Mouse (Mus musculus) cortical plate, adult 2 months (tissue): ENCODE measurements around the gene Lrrc74b.

Experiments used
- CTCF ChIP-seq: fragments of 200-500 bp; IDR thresholded peaks from 2 replicates; pipeline ENCODE4 v1.5.1; 2011; ENCODE audit warnings: mild to moderate bottlenecking, control low read depth, low read length; ENCODE audit not compliant: insufficient read depth; ENCODE audit errors: extremely low read depth
- POLR2A ChIP-seq: fragments of 200-500 bp; IDR thresholded peaks from 2 replicates; pipeline ENCODE4 v1.6.1; 2011; ENCODE audit warnings: mild to moderate bottlenecking, low read length, control low read depth; ENCODE audit not compliant: insufficient read depth; ENCODE audit errors: extremely low read depth

DNA sequence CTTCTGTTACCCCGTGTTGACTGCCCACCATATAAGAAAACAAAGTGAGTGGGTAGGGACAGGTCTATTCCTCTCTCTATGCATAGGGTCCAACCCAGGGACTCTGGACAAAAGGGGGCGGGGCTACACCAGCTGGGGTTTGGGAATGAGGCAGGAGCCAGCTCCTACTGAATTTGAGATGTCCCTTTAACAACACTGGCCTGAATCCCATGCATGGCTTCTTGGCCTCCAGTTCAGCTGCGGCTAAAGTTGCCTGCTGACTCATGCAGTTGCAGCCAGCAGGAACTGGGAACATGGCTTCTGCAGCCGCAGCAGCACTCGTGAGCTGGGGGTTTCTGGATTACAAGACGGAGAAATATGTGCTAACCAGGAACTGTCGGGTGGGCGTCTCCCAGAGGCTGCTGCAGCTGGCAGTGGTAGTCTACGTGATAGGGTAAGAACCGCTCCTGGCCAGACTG lies 733 bp upstream of the Lrrc74b start, which contains the start of gene P2rx6:
- TF ChIP-seq CTCF (no peak), POLR2A (0 out of 2 replicates have a peak, but pooled peaks have one; percentile 20)
